Mouse (Mus musculus) MEL (cell line): ENCODE data around the gene Slit2. TPM values are rescaled to one million over a fixed set of nuclear protein-coding genes. Genes with fewer than 3 reads are reported as not detected.

ENCODE experiments used
- DNase-seq: peaks from one replicate; pipeline ENCODE4 v3.0.0; 2011; ENCODE audit warnings: low read depth, low spot score
- H3K27ac ChIP-seq: 2 replicates; pipeline ENCODE4 v1.5.1; 2012; ENCODE audit warnings: low read depth, mild to moderate bottlenecking, control low read depth, low read length, moderate library complexity; ENCODE audit not compliant: control insufficient read depth
- H3K27me3 ChIP-seq, 2 experiments: fragments of 150-350 bp in 1 of 2; sonication (generic) in 1 of 2; 2 replicates each; pipeline ENCODE4 v1.6.1; 2012; ENCODE audit warnings: low read length in 2 of 2, mild to moderate bottlenecking in 2 of 2, improper control_type of control experiment in 1 of 2, moderate library complexity in 1 of 2; ENCODE audit not compliant: insufficient read depth in 2 of 2, control insufficient read depth in 1 of 2
- H3K36me3 ChIP-seq, 2 experiments: 2 replicates each; pipeline ENCODE4 v1.6.1; 2012 to 2014; ENCODE audit warnings: low read length in 2 of 2, improper control_type of control experiment in 1 of 2, inconsistent platforms in 1 of 2, mild to moderate bottlenecking in 1 of 2; ENCODE audit not compliant: insufficient read depth in 2 of 2, control insufficient read depth in 1 of 2
- H3K4me1 ChIP-seq, 2 experiments: fragments of 150-350 bp in 1 of 2; sonication (generic) in 1 of 2; 2 replicates each; pipeline ENCODE4 v1.6.1; 2012; ENCODE audit warnings: low read length in 2 of 2, improper control_type of control experiment in 1 of 2, mild to moderate bottlenecking in 1 of 2; ENCODE audit not compliant: insufficient read depth in 2 of 2, control insufficient read depth in 1 of 2
- H3K4me3 ChIP-seq, 2 experiments: fragments of 150-350 bp in 1 of 2; sonication (generic) in 1 of 2; 2 replicates each; pipeline ENCODE4 v1.5.1; 2012; ENCODE audit warnings: low read depth in 2 of 2, low read length in 2 of 2, mild to moderate bottlenecking in 2 of 2, moderate library complexity in 2 of 2, control low read depth in 1 of 2, improper control_type of control experiment in 1 of 2; ENCODE audit not compliant: control insufficient read depth in 1 of 2, insufficient read depth in 1 of 2
- H3K79me2 ChIP-seq: 2 replicates; pipeline ENCODE4 v1.6.1; 2012; ENCODE audit warnings: mild to moderate bottlenecking, low read length, moderate library complexity; ENCODE audit not compliant: control insufficient read depth, poor library complexity, insufficient read depth
- H3K9ac ChIP-seq: 2 replicates; pipeline ENCODE4 v1.6.1; 2012; ENCODE audit warnings: low read depth, mild to moderate bottlenecking, control low read depth, low read length, moderate library complexity; ENCODE audit not compliant: control insufficient read depth, poor library complexity, severe bottlenecking
- H3K9me3 ChIP-seq: fragments of 150-350 bp; sonication (generic); replicated peaks from 2 replicates; pipeline ENCODE4 v1.6.1; 2012; ENCODE audit warnings: mild to moderate bottlenecking, low read length, improper control_type of control experiment, moderate library complexity; ENCODE audit not compliant: insufficient read depth
- BHLHE40 ChIP-seq: IDR thresholded peaks from 2 replicates; pipeline ENCODE4 v1.6.1; 2012; ENCODE audit warnings: low read depth, mild to moderate bottlenecking, inconsistent platforms, low read length, improper control_type of control experiment, borderline replicate concordance
- CHD1 ChIP-seq: IDR thresholded peaks from 2 replicates; pipeline ENCODE4 v1.6.1; 2012; ENCODE audit warnings: low read depth, mild to moderate bottlenecking, inconsistent platforms, low read length, improper control_type of control experiment
- ELF1 ChIP-seq: IDR thresholded peaks from 2 replicates; pipeline ENCODE4 v1.6.1; 2014; ENCODE audit warnings: low read depth, mild to moderate bottlenecking, inconsistent platforms, low read length, improper control_type of control experiment, moderate library complexity
- GABPA ChIP-seq: IDR thresholded peaks from 2 replicates; pipeline ENCODE4 v1.6.1; 2012; ENCODE audit warnings: low read depth, mild to moderate bottlenecking, inconsistent platforms, low read length, improper control_type of control experiment, moderate library complexity
- HCFC1 ChIP-seq: IDR thresholded peaks from 2 replicates; pipeline ENCODE4 v1.6.1; 2012; ENCODE audit warnings: low read depth, mild to moderate bottlenecking, inconsistent platforms, low read length, improper control_type of control experiment, moderate library complexity
- JUND ChIP-seq: IDR thresholded peaks from 2 replicates; pipeline ENCODE4 v1.6.1; 2011; ENCODE audit warnings: low read depth, mild to moderate bottlenecking, improper control_type of control experiment, low read length
- MAZ ChIP-seq: IDR thresholded peaks from 2 replicates; pipeline ENCODE4 v1.6.1; 2012; ENCODE audit warnings: low read depth, mild to moderate bottlenecking, inconsistent platforms, low read length, improper control_type of control experiment
- MXI1 ChIP-seq: IDR thresholded peaks from 2 replicates; pipeline ENCODE4 v1.6.1; 2011; ENCODE audit warnings: mild to moderate bottlenecking, low read depth, low read length, improper control_type of control experiment
- RAD21 ChIP-seq: IDR thresholded peaks from 2 replicates; pipeline ENCODE4 v1.6.1; 2011; ENCODE audit warnings: mild to moderate bottlenecking, low read depth, low read length, improper control_type of control experiment
- RCOR1 ChIP-seq: IDR thresholded peaks from 2 replicates; pipeline ENCODE4 v1.6.1; 2012; ENCODE audit warnings: low read depth, mild to moderate bottlenecking, inconsistent platforms, low read length, improper control_type of control experiment
- SIN3A ChIP-seq: IDR thresholded peaks from 2 replicates; pipeline ENCODE4 v1.6.1; 2012; ENCODE audit warnings: low read length, improper control_type of control experiment, inconsistent platforms
- TAL1 ChIP-seq: IDR thresholded peaks from 2 replicates; pipeline ENCODE4 v1.6.1; 2012; ENCODE audit warnings: mild to moderate bottlenecking, inconsistent platforms, low read length, moderate library complexity, mixed read lengths
- TCF12 ChIP-seq: IDR thresholded peaks from 2 replicates; pipeline ENCODE4 v1.6.1; 2014; ENCODE audit warnings: low read depth, mild to moderate bottlenecking, inconsistent platforms, low read length, improper control_type of control experiment, moderate library complexity
- ZNF384 ChIP-seq: IDR thresholded peaks from 2 replicates; pipeline ENCODE4 v1.6.1; 2012; ENCODE audit warnings: low read depth, mild to moderate bottlenecking, inconsistent platforms, low read length, improper control_type of control experiment
- polyA plus RNA-seq, 2 experiments: library from polyadenylated mRNA; stranded (reverse) in 1 of 2; unstranded in 1 of 2; fragments of >175 nt in 1 of 2; fragments of >200 nt in 1 of 2; gene quantifications; 2 replicates each; pipeline versions ENCODE4 v1.2.1 to v1.2.4; 2012; ENCODE audit warnings: low replicate concordance in 2 of 2, low read depth in 1 of 2; ENCODE audit not compliant: insufficient read length in 2 of 2, insufficient read depth in 1 of 2, missing spikeins in 1 of 2
- total RNA-seq: library from RNA; depleted of rRNA; stranded (reverse); fragments of 300-350 nt; gene quantifications from 2 replicates; pipeline ENCODE4 v1.2.3, GENCODE M21; 2012

Gene Slit2
- total and polyA plus RNA-seq, 3 experiments: not detected

DNA sequence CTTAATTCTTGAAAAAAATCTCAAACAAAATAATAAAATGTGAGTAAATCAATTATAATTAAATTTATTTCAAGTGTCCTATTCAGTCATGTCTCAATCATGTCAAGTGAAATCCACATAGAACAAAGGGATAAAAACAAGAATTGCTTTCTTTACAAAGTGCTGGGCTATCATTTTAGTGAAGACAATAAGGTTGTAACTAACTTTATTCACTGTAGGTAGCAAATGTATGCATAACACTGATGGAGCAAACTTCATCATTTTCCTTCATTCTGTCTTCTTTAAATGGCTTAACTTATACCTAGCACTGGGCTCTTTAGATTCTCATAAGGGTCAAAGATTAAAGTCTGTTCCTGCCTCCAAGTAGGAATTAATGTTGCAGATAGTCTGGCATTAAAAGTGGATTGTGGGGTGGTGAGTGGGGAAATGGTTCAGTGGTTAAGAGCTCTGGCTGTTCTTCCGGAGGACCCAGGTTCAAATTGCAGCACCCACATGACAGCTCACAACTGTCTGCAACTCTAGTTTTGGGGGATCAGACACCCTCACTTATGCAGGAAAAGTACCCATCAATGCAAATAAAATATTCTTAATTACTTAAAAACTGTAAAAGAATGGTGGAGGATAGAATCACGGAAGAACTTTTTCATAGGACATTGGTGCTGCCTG is 363.2 kb downstream of the Slit2 start:
- Histone ChIP-seq H3K9me3 (no peaks in the 10 kb centered on the region), H3K9ac (no peak overlapping the region), H3K36me3 (no peaks in the 10 kb centered on the region), H3K4me1 (no peaks in the 10 kb centered on the region), H3K27me3 (no peaks in the 10 kb centered on the region; a peak in 1 of 4 replicates), H3K27ac (no peak overlapping the region), H3K79me2 (no peaks in the 10 kb centered on the region), H3K4me3 (no peak overlapping the region)
- TF ChIP-seq GABPA (no peak), RAD21 (no peak), SIN3A (no peak), JUND (no peak), ZNF384 (no peak), TCF12 (no peak), CHD1 (no peak), HCFC1 (no peak), RCOR1 (no peak), MAZ (no peak), MXI1 (no peak), TAL1 (no peak)
- DNase-seq: no peak

GRCm38 (mm10) chr5:48349309-48349708 is 366.4 kb downstream of the Slit2 start:
- Histone ChIP-seq H3K27ac (no peak overlapping the region), H3K79me2 (no peaks in the 10 kb centered on the region), H3K36me3 (no peaks in the 10 kb centered on the region), H3K4me3 (no peak overlapping the region), H3K9ac (no peak overlapping the region), H3K4me1 (no peaks in the 10 kb centered on the region), H3K27me3 (no peaks in the 10 kb centered on the region; a peak in 1 of 4 replicates), H3K9me3 (no peaks in the 10 kb centered on the region)
- peak; percentile 55 for DNase-seq
- TF ChIP-seq BHLHE40 (no peak), ELF1 (no peak), ZNF384 (0 out of 2 replicates have a peak, but pooled peaks have one; percentile 28)
